Mouse (Mus musculus): ENCODE results near the gene Klhl3. TPM values are rescaled to one million over a fixed set of nuclear protein-coding genes. Genes with fewer than 3 reads are reported as not detected.

The Klhl3 gene
- polyA plus RNA-seq, 3 experiments from 2014 or later: 4.3 to 14.9 (median 14.6) TPM

DNA sequence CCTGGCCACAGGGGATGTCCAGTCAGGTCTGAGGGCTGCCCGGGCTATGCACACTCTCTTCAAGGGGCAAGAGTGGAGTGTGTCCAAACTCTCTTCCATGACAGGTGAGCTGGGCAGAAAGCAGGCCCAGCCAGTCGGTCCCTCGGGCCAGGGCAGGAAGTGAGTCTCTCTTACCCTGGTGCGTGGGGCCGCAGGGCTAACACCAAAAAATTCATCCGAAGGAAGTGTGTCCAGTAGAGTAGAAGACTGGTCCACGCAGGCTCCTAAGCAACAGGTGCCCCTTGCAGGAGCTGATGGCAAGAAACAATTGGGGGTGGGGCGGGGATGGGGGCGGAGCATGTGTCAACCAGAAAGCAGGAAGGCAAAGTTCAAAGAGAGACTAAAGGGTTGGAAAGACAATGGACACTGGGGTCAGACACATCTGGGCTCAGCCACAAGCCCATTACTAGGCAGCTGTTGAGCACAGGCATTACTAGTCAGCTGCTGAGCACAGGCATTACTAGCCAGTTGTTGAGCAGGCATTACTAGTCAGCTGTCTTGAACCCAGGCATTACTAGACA, 90.3 kb downstream of the Klhl3 start:
- no peak for ATAC-seq

DNA sequence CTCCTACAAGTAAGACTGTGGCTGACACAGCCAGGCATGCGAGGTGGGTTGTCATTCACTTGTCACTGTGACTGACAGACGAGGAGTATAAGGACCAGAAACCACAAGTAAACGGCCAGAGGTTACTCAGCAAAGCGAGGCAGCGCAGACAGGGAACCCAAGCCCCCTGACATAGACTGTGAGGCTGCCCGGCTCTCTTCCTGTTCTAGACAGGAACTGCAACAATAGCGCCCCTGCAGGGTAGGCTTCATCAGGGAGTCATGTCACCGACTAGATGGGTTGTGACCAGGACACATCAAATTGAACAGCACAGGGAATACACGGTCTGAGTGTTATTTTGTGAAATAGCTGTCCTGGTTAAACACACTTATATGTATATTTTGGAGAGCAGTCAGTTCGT, 93.0 kb downstream of the Klhl3 start:
- no peak for ATAC-seq

DNA sequence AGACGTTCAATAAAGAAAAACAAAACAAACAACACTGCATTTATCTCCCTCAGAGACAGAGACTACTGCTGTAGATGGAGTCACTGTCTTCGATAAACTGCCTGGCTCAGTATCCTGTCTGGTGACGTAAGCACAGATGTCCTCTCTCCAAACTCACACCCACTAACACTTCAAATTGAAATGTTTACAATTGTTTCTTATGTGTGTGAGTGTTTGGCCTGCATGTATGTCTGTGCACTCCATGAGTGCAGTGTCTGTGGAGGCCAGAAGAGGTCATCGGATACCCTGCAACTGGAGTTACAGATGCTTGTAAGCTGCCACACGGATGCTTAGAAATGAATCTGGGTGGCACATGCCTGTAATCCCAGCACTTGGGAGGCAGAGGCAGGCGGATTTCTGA, 96.1 kb downstream of the Klhl3 start:
- no peak for ATAC-seq

DNA sequence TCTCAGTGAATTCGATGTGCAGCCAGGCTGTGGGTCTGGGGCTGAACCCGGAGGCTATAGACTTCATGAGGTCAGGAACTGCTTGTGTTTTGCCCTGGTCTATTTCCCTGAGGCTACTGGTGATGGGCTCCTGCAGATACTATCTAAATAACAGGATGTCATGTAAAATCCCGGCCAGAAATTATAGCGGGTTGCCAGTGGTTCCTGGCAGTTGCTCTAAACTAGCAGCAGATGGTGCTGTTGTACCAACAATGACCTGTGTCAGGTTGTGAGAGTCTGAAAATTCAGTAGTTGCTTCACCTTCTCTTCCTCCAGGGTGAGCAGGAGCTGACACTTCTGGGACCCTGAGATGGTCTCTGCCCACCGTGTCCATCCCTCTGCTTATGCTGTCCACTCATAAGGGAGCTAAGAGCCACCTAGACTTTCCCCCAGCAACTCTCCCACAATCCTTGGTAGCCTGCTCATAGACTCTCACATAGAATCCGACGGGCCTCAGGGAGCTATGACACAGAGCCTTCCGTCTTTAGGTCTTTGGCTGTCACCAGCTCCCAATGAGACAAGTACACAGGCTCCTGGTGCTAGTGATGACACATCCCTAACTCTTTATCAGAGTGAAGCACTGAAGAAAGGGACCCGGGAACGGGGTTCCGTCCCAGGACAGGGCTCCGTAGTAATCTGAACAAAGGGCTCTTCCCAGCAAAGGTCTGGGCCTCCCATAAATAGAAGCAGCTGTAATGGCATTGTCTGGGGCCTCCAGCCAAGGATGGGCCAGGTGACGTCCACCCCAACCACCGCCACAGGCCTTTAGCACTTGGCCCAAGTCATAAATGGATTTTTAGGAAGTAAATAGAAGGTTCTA, 101.1 kb downstream of the Klhl3 start:
- ATAC-seq: peak; percentile 72

DNA sequence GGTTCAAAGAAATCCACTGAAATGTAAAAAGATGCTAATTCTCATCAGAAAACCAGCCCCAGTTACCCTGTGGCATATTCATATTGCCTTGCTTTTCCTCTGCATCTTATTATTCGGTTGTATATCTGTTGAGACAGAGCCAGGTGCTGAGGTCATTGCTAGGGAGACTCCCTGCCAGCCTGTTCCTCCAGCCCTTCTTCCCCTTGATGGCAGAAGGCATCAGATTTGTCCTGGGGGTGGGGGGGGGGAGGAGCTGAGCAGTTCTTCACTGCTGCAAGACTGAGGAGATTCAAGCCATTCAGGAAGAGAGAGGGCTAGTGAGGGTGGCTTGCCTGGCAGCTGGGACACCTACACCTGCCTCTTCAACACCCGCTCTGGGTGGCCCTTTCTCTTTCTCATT, 101.9 kb downstream of the Klhl3 start:
- no peak for ATAC-seq

DNA sequence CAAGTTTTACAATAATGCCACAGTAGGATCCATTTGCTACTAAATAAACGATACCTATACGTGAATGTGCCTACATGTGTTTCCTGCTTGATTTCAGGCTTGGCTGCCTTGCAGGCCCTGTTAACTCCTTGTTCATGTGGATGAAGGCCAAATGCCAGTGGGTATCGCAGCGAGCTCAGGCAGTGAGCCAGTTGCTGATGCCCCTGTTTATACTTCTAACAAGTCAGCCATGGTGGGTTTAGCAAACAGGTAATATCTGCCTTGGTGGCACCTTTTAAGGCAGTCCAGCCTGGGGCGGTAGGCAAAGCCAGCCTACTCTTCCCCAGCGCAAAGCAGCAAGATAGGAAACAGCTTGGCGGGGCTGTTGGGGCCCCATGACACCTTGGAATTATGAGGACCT, 103.0 kb downstream of the Klhl3 start:
- no peak for ATAC-seq

DNA sequence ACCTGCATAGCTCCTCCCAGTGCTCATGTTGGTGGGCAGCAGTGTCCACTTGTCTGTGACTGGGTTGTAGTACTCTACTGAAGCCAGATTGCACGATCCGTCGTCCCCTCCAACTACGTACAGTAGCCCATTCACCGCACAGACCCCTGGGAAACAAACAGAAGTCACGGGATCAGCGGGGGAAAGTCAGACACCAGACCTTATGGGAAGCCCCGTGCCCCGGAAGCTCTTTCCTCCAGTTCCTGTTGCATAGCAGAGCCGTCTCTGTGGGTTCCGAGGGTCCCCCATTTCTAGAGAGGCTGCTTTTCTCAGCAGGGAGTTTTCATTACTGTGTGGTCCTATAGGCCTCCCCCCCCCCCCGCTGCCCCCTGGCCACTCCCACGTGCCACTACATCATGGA, 104.1 kb downstream of the Klhl3 start:
- no peak for ATAC-seq

DNA sequence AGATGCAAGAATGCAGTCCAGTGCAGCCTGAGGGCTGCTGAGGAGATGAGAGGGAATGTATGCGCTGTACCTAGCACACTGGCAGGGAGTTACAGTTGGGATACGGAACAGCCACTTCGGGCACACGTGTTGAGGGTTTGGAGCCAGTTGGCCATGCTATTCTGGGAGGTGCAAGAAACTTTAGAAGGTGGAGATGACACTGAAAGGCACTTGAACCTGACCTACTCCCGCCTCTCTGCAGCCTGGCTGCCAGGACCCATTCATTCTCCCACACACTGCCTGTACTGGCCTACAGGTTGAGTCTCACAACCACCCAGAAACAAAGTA, 105.4 kb downstream of the Klhl3 start:
- ATAC-seq: no peak

DNA sequence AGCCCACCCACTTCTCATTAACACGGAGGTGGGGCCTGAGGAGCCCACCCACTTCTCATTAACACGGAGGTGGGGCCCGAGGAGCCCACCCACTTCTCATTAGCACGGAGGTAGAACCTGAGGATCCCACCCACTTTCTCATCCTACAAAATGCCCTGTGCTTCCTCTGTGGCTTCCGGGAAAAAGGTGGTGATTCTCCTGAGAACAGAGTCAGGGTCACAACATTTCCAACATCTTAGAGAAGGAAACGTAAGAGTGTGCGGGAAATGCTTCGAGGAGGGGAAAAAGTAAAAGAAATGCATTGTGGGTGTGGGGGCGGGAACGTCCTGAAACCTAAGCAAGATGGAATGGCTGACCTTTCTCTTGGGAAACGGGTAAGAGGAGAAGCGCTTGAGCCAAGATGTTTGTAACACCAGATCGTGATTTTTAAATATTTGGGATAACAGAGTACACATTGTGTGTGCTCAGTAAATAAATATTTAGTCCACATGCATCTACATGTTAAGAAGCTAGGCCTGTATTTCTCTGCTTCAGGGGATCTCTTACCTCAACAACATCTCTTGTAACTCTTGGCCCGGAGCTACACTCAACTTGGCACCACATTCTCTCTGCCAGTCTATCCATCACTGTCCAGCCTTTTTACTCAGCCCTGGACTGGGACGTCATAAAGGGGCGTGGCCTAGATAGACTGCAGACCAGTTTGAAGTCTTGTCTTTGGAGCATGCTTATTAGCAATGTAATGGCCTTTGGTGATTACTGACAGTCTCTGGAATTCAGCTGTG, 105.9 kb downstream of the Klhl3 start:
- no peak for ATAC-seq

DNA sequence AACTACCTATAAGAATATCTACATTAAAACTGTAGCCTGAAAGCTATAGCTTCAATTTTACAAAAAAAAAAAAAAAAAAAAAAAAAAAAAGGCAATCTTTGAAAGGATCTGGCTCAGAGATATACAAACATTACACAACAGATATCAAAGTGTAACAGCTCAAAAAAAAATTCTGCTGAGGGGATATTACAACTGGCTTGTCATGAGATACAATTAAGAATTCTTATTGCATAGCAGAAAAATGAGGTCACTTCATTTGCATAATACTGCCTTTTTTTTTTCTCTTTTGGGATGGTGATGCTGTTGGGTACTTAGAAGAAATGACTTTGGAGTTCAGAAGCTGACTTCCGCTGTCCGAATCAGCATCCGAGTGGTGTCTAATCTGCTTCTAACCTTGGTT, 111.6 kb downstream of the Klhl3 start:
- no peak for ATAC-seq

DNA sequence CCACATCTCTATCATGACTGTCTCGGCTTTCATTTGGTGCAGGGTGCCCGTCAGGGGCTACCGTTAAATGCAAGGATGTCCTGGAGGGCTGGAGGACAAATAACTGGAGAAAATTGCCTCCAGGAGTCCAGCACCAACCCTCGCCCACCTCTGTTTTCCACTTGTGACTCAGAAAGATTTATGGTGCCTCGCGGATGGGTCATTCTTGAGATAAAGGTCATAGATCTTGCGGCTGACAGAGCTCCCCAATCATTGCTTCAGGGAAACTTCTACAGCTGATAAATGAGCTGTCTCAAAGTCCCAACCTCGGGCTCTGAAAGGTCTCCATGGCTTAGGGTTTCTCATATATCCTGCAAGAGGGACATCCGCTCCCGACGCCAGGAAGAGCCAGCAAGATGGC, 116.9 kb downstream of the Klhl3 start:
- ATAC-seq: no peak

DNA sequence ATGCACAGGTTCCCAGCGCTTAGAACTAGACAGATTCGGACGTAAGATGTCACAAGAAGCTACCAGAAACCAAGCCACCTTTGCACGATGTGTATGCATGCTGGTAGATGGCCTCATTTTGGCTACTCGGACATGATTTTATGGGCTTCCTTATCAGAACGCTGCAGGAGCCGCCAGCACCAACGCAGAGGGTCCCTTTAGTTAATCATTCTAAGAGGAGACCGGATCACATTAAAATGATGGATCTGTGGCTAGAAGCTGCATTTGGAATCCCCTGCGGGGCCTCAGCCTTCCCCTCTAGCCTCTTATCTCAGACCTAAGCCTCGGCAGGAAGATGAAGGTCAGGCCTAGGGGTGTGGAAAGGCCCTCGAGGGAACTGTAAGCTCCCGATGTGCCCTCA, 117.5 kb downstream of the Klhl3 start:
- no peak for ATAC-seq

DNA sequence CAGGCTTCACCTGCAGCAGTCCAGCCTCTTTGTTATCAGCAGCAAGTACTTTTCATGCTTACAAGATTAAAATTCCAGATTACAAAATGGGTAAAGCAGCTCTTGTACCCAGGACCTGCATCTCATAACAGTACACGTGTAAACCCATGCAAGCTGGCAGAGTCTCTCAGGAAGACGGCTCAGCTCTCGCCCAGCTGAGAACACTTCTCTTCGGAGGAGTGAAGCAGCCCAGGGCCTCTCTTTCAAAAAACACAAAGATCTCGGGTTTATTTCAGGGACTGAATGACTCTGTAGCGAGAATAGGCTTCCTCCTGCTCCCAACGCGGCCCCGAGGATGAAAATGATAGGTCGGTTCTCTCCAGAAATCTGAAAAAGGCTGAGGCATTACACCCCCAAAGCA, 128.8 kb downstream of the Klhl3 start:
- no peak for ATAC-seq

DNA sequence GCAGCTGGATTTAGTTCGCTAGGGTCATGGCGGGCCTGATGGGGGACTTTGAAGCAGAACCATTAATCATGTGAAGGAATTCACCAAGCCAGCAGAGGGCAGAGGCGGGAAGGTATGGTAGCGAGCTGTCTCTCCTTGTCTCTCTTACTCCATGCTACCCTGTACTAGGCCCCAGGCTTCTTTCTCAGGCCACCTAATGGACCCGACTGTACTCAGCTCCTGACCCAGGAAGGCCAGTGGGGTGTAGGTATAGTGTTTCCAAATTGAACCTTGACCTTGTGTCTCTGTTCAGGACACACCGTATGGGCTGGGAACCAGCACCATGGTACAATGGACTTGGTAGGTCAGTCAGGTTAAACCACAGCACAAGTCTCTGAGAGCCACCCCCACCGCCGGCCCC, 129.2 kb downstream of the Klhl3 start:
- ATAC-seq: no peak

DNA sequence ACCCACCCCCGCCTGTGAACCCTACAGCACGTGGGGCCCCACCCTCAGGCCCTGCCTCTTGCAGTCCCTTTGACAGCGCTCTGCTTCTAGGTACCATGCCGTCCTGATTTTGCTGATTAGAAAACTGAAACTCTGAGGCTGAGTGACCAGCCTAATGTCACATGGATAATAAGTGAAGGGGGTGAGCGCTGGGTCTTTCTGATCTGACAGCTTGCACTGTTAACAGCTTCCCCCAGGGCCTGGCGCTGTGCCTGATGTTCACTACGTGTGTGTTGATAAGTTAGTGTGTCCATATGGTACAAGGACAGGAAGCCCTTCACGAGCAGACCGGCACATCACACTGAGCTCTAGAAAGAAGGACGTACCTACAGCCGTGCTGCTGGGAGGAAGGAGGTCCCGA, 130.1 kb downstream of the Klhl3 start:
- ATAC-seq: no peak

DNA sequence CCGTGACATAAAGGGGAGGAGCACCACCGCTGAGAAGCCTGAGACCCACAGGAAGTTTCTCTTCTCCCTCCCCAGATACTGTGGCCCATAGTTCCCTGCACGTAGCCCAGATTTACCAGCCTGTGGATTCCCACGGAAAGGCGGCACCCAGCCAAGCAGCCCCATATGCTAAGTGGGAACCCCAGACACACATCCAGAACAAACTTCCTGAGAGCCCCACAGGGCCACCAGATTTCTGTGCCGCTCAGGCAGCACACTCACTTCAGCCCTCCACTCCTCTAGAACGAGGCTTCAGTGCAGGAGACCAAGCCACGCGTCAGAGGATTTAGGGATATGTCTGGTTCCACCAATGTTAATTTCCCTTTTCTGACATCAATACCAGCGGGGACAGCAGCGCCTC, 130.5 kb downstream of the Klhl3 start:
- ATAC-seq: no peak

DNA sequence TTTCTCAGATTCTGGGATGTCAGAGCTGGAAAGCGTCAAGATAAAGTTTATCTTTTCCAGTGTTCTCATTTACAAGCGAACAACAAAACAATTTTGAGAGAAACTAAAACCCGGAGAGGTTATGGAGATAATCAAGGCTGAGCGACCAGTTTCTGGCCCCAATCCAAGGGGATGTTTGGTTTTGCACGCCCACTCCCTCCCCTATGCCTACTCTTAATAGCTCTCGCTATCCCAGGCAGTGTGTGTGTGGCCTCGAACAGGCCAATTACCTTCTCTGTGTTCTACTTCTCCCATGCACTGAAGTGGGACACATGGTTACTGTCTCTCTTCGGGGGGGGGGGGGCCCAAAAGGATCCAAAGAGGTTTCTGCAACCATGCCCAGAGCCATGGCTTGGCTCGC, 132.7 kb downstream of the Klhl3 start:
- ATAC-seq: no peak

DNA sequence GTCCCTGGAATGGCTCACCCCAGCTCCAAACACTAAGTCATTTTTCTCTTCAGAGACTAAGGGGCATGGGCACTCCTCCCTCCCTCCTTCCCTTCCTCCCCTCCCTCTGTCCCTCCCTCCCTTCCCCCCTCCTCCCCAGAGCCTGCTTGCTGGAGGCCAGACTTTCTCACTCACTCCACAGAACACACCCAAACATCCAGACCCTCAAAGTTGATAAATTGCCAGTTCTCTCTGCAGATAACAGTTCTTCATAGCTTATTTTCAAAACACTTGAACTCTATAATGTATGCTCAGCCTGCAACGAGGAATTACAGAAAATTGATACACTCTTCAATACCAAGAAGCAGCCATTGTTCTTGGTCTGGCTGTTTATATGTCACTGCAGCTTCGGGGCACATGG, 133.3 kb downstream of the Klhl3 start:
- no peak for ATAC-seq

DNA sequence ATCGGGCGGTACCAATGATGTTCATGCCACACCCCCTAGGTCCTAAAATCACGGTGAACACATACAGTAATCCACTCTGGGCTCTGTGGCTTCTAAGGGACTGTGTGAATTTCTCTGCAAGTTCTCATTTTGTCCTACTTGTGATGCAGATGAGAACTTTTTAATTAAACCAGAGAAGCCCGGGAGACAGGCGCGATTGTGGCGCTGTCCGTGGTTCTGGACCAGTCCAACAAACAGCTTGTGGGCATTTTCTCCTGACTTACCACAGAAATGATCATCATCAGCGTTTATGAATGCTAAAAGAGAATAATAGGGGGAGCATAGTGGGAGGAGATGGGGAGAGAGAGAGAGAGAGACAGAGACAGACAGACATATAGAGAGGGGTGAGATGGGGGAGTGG, 134.5 kb downstream of the Klhl3 start:
- no peak for ATAC-seq

DNA sequence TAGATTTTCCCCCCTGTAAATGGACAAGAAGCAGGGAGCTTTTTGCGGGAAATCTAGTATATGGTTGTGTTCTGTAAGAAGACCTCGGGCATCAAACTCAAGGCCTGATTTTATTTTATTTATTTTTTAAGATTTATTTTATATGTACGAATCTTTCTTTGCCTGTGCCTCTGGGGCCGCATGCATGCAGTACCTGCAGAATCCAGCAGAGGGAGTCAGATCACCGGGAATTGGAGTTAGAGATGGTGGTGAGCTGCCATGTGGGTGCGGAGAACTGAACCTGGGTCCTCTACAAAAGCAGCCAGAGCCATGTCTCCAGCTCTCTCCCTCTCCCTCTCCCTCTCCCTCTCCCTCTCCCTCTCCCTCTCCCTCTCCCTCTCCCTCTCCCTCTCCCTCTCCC, 135.7 kb downstream of the Klhl3 start:
- no peak for ATAC-seq

DNA sequence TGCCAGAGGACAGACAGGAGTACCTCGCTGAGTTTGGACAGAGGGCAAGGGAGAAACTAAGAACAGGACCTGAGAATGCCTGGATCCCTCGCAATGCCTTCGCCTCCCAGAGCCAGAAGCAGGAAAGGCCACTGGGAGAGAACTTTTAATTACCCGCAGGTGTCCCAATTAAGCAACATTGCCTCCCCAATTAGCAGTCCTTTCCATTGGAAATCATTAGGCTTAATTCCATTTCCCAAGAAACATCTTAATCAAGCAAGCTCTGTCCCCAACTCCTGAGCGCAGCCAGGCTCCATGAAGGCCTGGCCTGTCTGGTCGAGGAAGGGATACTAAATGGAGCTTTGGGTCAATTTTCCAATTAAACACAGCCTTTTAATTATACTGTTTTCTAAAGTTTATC, 147.7 kb downstream of the Klhl3 start:
- no peak for ATAC-seq

DNA sequence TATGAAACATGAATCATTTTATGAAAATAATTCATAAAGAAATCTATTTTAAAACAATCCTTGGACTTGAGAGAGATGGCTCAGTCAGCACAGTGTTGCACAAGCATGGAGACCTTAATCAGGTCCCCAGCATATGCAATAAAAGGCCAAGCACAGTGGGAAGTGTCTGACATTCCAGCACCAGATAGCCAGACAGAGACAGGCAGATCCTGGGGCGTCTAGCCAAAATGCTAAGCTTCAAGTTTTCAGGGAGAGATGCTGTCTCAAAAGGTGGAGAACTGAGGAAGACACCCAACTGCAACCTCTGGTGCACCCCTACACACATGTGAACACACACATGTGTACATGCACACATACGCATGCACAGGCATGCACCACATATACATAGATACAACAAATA, 153.1 kb downstream of the Klhl3 start:
- no peak for ATAC-seq

DNA sequence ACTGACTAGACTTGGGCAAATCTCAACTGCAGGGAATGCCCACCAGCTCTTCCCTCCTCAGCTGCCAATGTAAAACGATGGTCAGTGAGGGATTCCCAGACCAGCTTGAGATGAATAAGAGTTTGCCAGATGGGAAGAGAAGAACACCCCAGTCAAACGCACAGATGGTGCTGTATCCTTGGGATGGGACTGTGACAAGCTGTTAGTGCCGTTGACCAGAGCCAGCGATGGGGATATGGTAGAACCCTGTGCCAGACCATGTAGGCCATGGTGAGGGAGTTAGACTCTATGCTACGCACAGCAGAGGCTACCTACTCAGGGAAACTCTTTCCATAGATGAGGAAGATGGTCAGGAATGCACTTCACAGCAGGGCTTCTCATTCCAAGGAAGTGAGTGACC, 153.6 kb downstream of the Klhl3 start:
- ATAC-seq: no peak
